Mouse (Mus musculus) embryonic facial prominence, embryonic 11.5 days (tissue): ENCODE data around the gene Myf5. TPM values are rescaled to one million over a fixed set of nuclear protein-coding genes. Genes with fewer than 3 reads are reported as not detected.
A peak's percentile ranks its signal among the peaks of the same experiment; 100 is the strongest.

Experiments used
- ATAC-seq: fragments of 200-750 bp; cut with Nextera tagmentation; replicated peaks from 2 replicates; pipeline ENCODE4 v1.8.0; 2017; ENCODE audit warnings: low read depth; ENCODE audit not compliant: insufficient number of reproducible peaks, low FRiP score, low TSS enrichment
- DNase-seq: peaks from one replicate; pipeline ENCODE4 v3.0.0-alpha.2; 2015; ENCODE audit warnings: low spot score
- H3K27ac ChIP-seq: fragments of 300-500 bp; sonication (generic); replicated peaks from 2 replicates; pipeline ENCODE4 v1.5.1; 2014; ENCODE audit warnings: mild to moderate bottlenecking, low read depth, low read length, control low read depth
- H3K27me3 ChIP-seq: fragments of 300-500 bp; sonication (generic); 2 replicates; pipeline ENCODE4 v1.6.1; 2014; ENCODE audit warnings: mild to moderate bottlenecking, low read length, moderate library complexity, mixed read lengths; ENCODE audit not compliant: control insufficient read depth, insufficient read depth
- H3K36me3 ChIP-seq: fragments of 300-500 bp; sonication (generic); replicated peaks from 2 replicates; pipeline ENCODE4 v1.6.1; 2014; ENCODE audit warnings: low read depth, mild to moderate bottlenecking, low read length, moderate library complexity, mixed read lengths; ENCODE audit not compliant: control insufficient read depth, insufficient read depth
- H3K4me1 ChIP-seq: fragments of 300-500 bp; sonication (generic); 2 replicates; pipeline ENCODE4 v1.6.1; 2014; ENCODE audit warnings: low read length, mixed read lengths; ENCODE audit not compliant: control insufficient read depth, insufficient read depth
- H3K4me2 ChIP-seq: fragments of 300-500 bp; sonication (generic); 2 replicates; pipeline ENCODE4 v1.6.1; 2014; ENCODE audit warnings: low read depth, mild to moderate bottlenecking, control low read depth, low read length, moderate library complexity
- H3K4me3 ChIP-seq: fragments of 300-500 bp; sonication (generic); 2 replicates; pipeline ENCODE4 v1.5.1; 2014; ENCODE audit warnings: low read depth, low read length, control low read depth
- H3K9ac ChIP-seq: fragments of 300-500 bp; sonication (generic); replicated peaks from 2 replicates; pipeline ENCODE4 v1.6.1; 2014; ENCODE audit warnings: mild to moderate bottlenecking, control low read depth, low read length
- H3K9me3 ChIP-seq: fragments of 300-500 bp; sonication (generic); replicated peaks from 2 replicates; pipeline ENCODE4 v1.6.1; 2016; ENCODE audit warnings: mild to moderate bottlenecking, low read length, inconsistent platforms, mixed read lengths; ENCODE audit not compliant: control insufficient read depth
- WGBS: fragments of 180-500 bp; shearing (Covaris S2); extraction: QIAGEN DNeasy Blood & Tissue Kit; methylation state at CpG from one replicate; pipeline ENCODE4 v1.1.7; 2014; 5-methylcytosine and 5-hydroxymethylcytosine counted together
- polyA plus RNA-seq: library from polyadenylated mRNA; unstranded; fragments of >200 nt; fragmentation: Nextera tagmentation; extraction: Ambion mirVana; gene quantifications from 2 replicates; pipeline ENCODE4 v1.2.1, GENCODE M21; 2014

The Myf5 gene
- polyA plus RNA-seq, 1 experiment from 2014 or later = 10.5 TPM

GRCm38 (mm10) chr10:107484050-107484449 lies 1.9 kb downstream of the Myf5 start:
- ATAC-seq (no peak), DNase-seq (no peak)
- H3K36me3 ChIP-seq = no peaks in the 10 kb centered on the region
- no peak overlapping the region for H3K27ac ChIP-seq
- WGBS = 27% methylated on average over 10 of the region's 10 CpGs
- no peaks in the 10 kb centered on the region for H3K9me3 ChIP-seq
- H3K4me2 ChIP-seq = peak overlapping the region; percentile 16
- H3K9ac ChIP-seq = no peak overlapping the region; the same call in 1 of the 2 replicates
- H3K4me1 ChIP-seq = no peaks in the 10 kb centered on the region
- no peaks in the 10 kb centered on the region for H3K27me3 ChIP-seq
- H3K4me3 ChIP-seq = no peak overlapping the region

- no peak for ATAC-seq
- H3K9me3 ChIP-seq = no peaks in the 10 kb centered on the region
- H3K4me3 ChIP-seq = no peak overlapping the region
- no peaks in the 10 kb centered on the region for H3K36me3 ChIP-seq
- no peak for DNase-seq
- no peaks in the 10 kb centered on the region for H3K27me3 ChIP-seq
- H3K4me2 ChIP-seq = no peak overlapping the region
- H3K4me1 ChIP-seq = no peaks in the 10 kb centered on the region
- H3K27ac ChIP-seq = no peak overlapping the region
- no peak overlapping the region for H3K9ac ChIP-seq
- 52% methylated on average over 2 of the region's 2 CpGs for WGBS
Measured at GRCm38 (mm10) chr10:107473497-107473896, 12.4 kb downstream of the Myf5 start.

- DNase-seq = no peak
- 89% methylated on average over 5 of the region's 5 CpGs for WGBS
- H3K9me3 ChIP-seq = no peaks in the 10 kb centered on the region
- no peaks in the 10 kb centered on the region for H3K36me3 ChIP-seq
- no peaks in the 10 kb centered on the region for H3K4me1 ChIP-seq
- no peak overlapping the region for H3K27ac ChIP-seq
- no peak overlapping the region for H3K4me3 ChIP-seq
- ATAC-seq = no peak
- no peaks in the 10 kb centered on the region for H3K27me3 ChIP-seq
- no peak overlapping the region for H3K4me2 ChIP-seq
- H3K9ac ChIP-seq = no peak overlapping the region
Measured at GRCm38 (mm10) chr10:107471712-107472111, 14.2 kb downstream of the Myf5 start.

GRCm38 (mm10) chr10:107467819-107468218 lies 18.1 kb downstream of the Myf5 start:
- Histone ChIP-seq H3K4me1 (no peaks in the 10 kb centered on the region), H3K27ac (no peak overlapping the region), H3K36me3 (no peaks in the 10 kb centered on the region), H3K9ac (no peak overlapping the region), H3K4me2 (no peak overlapping the region), H3K4me3 (no peak overlapping the region), H3K9me3 (no peaks in the 10 kb centered on the region), H3K27me3 (no peaks in the 10 kb centered on the region)
- ATAC-seq = no peak
- WGBS = 78% methylated on average over 7 of the region's 7 CpGs
- DNase-seq = no peak

- no peak for DNase-seq
- Histone ChIP-seq H3K27me3 (no peaks in the 10 kb centered on the region), H3K4me3 (no peak overlapping the region), H3K36me3 (no peaks in the 10 kb centered on the region), H3K9me3 (no peaks in the 10 kb centered on the region), H3K27ac (no peak overlapping the region), H3K4me1 (no peaks in the 10 kb centered on the region), H3K4me2 (no peak overlapping the region), H3K9ac (no peak overlapping the region)
- WGBS = 83% methylated on average over 5 of the region's 5 CpGs
- ATAC-seq = no peak
Measured at GRCm38 (mm10) chr10:107449496-107450330, 36.2 kb downstream of the Myf5 start.

- no peak overlapping the region for H3K27ac ChIP-seq
- H3K4me1 ChIP-seq = no peaks in the 10 kb centered on the region
- 9% methylated on average over 4 of the region's 4 CpGs for WGBS
- H3K4me2 ChIP-seq = no peak overlapping the region
- ATAC-seq (no peak), DNase-seq (peak; percentile 63)
- H3K9ac ChIP-seq = no peak overlapping the region
- H3K36me3 ChIP-seq = no peaks in the 10 kb centered on the region
- no peak overlapping the region for H3K4me3 ChIP-seq
- no peaks in the 10 kb centered on the region for H3K9me3 ChIP-seq
- no peaks in the 10 kb centered on the region for H3K27me3 ChIP-seq
Measured at GRCm38 (mm10) chr10:107442781-107443180, 43.2 kb downstream of the Myf5 start.

- no peak for ATAC-seq
- WGBS = 39% methylated on average over 5 of the region's 5 CpGs
- Histone ChIP-seq H3K4me2 (no peak overlapping the region), H3K27ac (no peak overlapping the region), H3K4me1 (no peaks in the 10 kb centered on the region), H3K4me3 (no peak overlapping the region), H3K9me3 (no peaks in the 10 kb centered on the region), H3K36me3 (no peaks in the 10 kb centered on the region), H3K9ac (no peak overlapping the region), H3K27me3 (no peaks in the 10 kb centered on the region)
- DNase-seq = no peak
Measured at GRCm38 (mm10) chr10:107436967-107437366, 49.0 kb downstream of the Myf5 start.
